Mouse (Mus musculus): ENCODE data around the gene Sox6. TPM values are rescaled to one million over a fixed set of nuclear protein-coding genes. Genes with fewer than 3 reads are reported as not detected.

Sox6 gene
- polyA plus RNA-seq, 1 experiment from 2014 or later: 63.2 TPM

DNA sequence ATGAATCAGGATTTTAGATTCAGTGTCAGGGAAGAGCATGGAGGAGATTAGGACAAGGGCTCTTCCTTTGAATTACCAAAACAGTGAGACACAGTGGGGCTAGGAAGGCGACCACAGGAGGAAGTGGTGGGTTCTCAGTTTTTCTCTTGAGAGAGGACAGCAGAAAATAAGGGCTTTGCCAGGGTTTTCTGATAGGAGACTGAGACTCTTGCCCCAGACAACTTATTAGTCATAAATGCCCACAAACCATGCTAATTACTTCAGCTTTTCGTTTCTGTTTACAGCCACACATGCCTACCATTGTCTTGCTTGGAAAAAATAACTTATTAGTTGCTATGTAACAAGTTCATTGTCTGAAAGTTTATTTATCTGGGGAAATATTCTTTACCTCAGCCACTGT, 507.4 kb downstream of the Sox6 start:
- Histone ChIP-seq H3K9ac (replicated peaks) (no peak overlapping the region), H3K9me3 (no peaks in the 10 kb centered on the region), H3K4me2 (replicated peaks) (no peak overlapping the region), H3K36me3 (no peaks in the 10 kb centered on the region), H3K27ac (replicated peaks) (no peak overlapping the region), H3K27me3 (no peaks in the 10 kb centered on the region), H3K4me1 (peaks cover 2% of the 10 kb centered on the region; the same call in 1 of the 2 replicates), H3K4me3 (no peak overlapping the region)
- WGBS: 69% methylated on average over 2 of the region's 2 CpGs
- ATAC-seq (ENCODE audit: low FRiP score, low read depth): no peak

DNA sequence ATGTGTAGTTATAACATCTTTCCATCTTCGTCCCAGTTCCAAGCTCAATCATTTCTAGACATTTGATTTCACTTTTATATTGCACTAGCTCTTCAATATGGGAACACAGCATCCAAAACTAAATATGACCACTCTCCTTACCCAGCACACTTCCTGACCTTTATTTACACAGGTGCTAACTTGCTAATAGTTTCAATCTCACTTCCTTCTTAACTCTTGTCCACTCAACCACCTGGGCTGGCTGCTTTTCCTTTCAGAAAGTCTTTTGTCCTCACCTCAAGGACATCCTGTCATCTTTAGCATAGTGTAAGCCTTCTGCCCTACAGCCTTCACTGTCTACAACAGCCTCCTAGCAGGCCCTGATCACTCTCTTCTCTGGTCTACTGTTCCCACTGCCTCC, 520.9 kb downstream of the Sox6 start:
- Histone ChIP-seq H3K4me3 (no peak overlapping the region), H3K4me2 (replicated peaks) (no peak overlapping the region), H3K4me1 (no peaks in the 10 kb centered on the region; the same call in 1 of the 2 replicates), H3K27me3 (no peaks in the 10 kb centered on the region), H3K9me3 (no peaks in the 10 kb centered on the region), H3K36me3 (no peaks in the 10 kb centered on the region), H3K27ac (replicated peaks) (no peak overlapping the region), H3K9ac (replicated peaks) (no peak overlapping the region)
- ATAC-seq (ENCODE audit: low FRiP score, low read depth): no peak
- WGBS: 91% methylated on average over 1 of the region's 1 CpGs

DNA sequence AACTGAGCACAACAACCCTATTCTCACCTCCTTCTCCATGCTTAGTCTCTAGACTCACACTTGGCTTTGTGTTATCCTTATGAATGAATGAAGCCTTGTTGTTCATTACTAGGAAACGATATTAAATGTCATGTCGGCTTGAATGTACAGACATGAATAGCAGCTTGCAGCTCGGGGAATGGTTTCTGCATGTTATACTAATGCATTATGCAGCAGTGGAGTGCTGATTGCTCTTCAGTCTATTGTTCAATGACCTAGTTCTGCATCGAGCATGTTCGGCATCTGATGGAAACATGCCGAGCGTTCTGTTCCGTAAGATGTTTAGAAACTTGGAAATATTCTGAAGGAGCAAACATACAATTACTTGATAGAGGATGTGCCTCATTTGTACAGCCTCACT, 524.9 kb downstream of the Sox6 start:
- H3K27me3 ChIP-seq: no peaks in the 10 kb centered on the region
- no peak overlapping the region for H3K27ac ChIP-seq (replicated peaks)
- H3K4me1 ChIP-seq: peaks cover 4% of the 10 kb centered on the region; the same call in 1 of the 2 replicates
- H3K9ac ChIP-seq (replicated peaks): no peak overlapping the region
- no peak for ATAC-seq (ENCODE audit: low FRiP score, low read depth)
- no peaks in the 10 kb centered on the region for H3K36me3 ChIP-seq
- no peaks in the 10 kb centered on the region for H3K9me3 ChIP-seq
- H3K4me3 ChIP-seq: no peak overlapping the region
- WGBS: 59% methylated on average over 8 of the region's 8 CpGs
- H3K4me2 ChIP-seq (replicated peaks): no peak overlapping the region

DNA sequence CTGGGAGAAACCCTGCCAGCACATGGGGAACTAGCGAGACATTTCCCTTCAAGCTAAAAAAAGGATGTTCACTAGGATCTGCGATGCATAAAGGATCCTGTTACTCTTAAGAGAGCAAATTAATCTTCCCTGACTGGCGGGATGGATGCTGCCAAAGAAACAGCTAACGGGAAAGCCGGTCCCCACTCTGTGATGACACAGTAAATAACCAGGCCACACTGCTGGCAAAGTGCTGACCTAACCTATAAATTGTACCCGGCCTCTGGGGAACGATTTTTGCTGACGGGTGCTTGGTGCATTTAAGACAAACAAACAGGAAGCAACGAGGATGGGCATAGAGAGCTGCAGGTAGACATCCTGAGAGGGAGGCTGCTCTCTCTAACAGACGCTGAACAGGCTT, 526.8 kb downstream of the Sox6 start:
- no peak for ATAC-seq (ENCODE audit: low FRiP score, low read depth)
- Histone ChIP-seq H3K36me3 (no peaks in the 10 kb centered on the region), H3K9me3 (no peaks in the 10 kb centered on the region), H3K4me1 (peaks cover 5% of the 10 kb centered on the region; the same call in 1 of the 2 replicates), H3K27ac (replicated peaks) (no peak overlapping the region), H3K27me3 (no peaks in the 10 kb centered on the region), H3K4me2 (replicated peaks) (no peak overlapping the region), H3K4me3 (no peak overlapping the region), H3K9ac (replicated peaks) (no peak overlapping the region)
- 69% methylated on average over 10 of the region's 10 CpGs for WGBS

DNA sequence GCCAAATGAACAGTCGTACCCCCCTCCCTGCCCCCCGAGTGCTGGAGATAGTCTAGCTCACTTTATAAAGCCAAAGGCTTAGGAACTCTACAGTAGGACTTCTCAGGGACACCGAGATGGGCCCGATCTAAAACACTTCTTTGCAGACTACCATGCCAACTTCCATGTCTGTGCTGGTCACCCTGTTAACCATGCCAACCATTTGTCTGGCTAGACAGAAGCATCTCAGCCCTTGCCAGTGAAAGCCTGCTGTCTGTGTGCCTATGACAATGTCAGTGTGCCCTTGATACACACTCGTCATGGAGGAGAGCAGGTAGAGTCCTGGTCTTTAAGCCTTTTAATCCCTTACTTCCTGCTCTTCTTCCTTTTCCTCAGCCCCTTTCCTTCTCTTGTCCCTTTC, 527.5 kb downstream of the Sox6 start:
- Histone ChIP-seq H3K4me1 (peaks cover 5% of the 10 kb centered on the region; the same call in 1 of the 2 replicates), H3K9ac (replicated peaks) (no peak overlapping the region), H3K9me3 (no peaks in the 10 kb centered on the region), H3K36me3 (no peaks in the 10 kb centered on the region), H3K27me3 (no peaks in the 10 kb centered on the region), H3K4me3 (no peak overlapping the region), H3K27ac (replicated peaks) (no peak overlapping the region), H3K4me2 (replicated peaks) (no peak overlapping the region)
- no peak for ATAC-seq (ENCODE audit: low FRiP score, low read depth)
- WGBS: 86% methylated on average over 5 of the region's 5 CpGs

DNA sequence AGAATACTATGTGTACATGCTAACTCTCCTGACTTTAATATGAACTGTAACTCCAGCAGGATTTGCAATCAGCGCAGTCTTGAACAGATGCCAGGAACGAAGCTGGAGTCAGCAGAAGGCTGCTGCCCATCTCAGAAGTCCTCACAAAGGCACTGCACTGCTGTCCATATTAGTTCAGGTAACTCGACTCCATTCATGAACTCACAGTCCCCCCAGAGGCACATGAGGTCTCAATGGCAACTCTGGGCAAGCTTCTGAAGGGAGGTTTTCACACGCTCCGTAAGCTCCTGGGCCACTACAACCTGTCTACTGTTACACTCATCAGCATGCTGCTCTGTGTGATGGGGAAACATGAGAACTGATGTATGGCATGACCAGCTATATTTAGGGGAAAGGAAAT, 528.6 kb downstream of the Sox6 start:
- Histone ChIP-seq H3K4me2 (replicated peaks) (no peak overlapping the region), H3K9me3 (no peaks in the 10 kb centered on the region), H3K9ac (replicated peaks) (no peak overlapping the region), H3K36me3 (no peaks in the 10 kb centered on the region), H3K27ac (replicated peaks) (no peak overlapping the region), H3K4me1 (peaks cover 5% of the 10 kb centered on the region; the same call in 1 of the 2 replicates), H3K4me3 (no peak overlapping the region), H3K27me3 (no peaks in the 10 kb centered on the region)
- ATAC-seq (ENCODE audit: low FRiP score, low read depth): no peak
- WGBS: 77% methylated on average over 5 of the region's 5 CpGs

DNA sequence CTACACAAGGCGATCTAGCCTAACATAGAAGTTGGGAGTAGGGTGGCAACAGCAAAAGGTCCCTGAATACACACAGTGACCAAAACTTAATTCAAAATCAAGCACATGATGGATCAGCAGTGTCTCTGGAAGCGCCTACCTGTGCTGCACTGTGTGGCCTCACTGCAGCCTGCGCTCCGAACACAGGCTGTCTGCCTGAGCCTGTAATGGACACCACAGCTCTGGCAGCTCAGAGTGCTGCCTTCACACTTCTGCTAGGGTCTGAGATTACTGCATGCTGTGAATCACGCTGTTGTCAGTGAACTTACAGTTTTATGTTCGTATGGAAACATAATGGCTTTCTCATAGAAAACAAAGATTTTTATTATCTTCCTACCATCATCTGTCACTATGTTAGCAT, 532.2 kb downstream of the Sox6 start:
- Histone ChIP-seq H3K9ac (replicated peaks) (no peak overlapping the region), H3K27ac (replicated peaks) (no peak overlapping the region)
- WGBS: 89% methylated on average over 6 of the region's 6 CpGs

DNA sequence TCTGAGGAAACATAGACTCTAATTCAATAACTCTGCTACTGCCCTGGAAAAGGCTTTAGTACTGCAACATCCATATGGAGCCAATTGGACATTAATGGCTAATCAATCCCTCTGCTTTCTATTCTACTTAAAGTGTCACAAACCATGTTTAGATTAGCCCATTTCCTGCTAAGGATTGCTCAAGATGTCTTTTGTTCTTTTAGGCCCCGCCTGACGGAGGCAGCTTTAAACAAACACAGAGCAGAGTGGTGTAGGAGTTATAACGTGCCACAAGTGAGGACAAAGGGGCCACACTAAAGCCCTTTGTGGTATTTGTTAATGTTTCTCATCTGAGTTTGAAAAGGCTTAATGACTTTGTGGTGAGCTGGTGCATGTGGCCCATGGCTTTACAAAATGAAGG, 537.1 kb downstream of the Sox6 start:
- Histone ChIP-seq H3K9ac (replicated peaks) (no peak overlapping the region), H3K27ac (replicated peaks) (no peak overlapping the region), H3K4me3 (no peak overlapping the region), H3K4me2 (replicated peaks) (no peak overlapping the region), H3K9me3 (no peaks in the 10 kb centered on the region), H3K4me1 (peaks cover 18% of the 10 kb centered on the region), H3K36me3 (no peaks in the 10 kb centered on the region), H3K27me3 (peaks cover 9% of the 10 kb centered on the region; the same call in 1 of the 2 replicates)
- no peak for ATAC-seq (ENCODE audit: low FRiP score, low read depth)
- 5% methylated on average over 3 of the region's 3 CpGs for WGBS

More for the DNA sequence above, 532.2 kb downstream of the Sox6 start:
- ATAC-seq (ENCODE audit: low FRiP score, low read depth): no peak
- no peaks in the 10 kb centered on the region for H3K9me3 ChIP-seq
- no peaks in the 10 kb centered on the region for H3K36me3 ChIP-seq
- H3K4me2 ChIP-seq (replicated peaks): no peak overlapping the region
- 0 out of 2 replicates have a peak, but pooled peaks cover 6% of the 10 kb centered on the region for H3K27me3 ChIP-seq
- peaks cover 19% of the 10 kb centered on the region for H3K4me1 ChIP-seq
- no peak overlapping the region for H3K4me3 ChIP-seq

DNA sequence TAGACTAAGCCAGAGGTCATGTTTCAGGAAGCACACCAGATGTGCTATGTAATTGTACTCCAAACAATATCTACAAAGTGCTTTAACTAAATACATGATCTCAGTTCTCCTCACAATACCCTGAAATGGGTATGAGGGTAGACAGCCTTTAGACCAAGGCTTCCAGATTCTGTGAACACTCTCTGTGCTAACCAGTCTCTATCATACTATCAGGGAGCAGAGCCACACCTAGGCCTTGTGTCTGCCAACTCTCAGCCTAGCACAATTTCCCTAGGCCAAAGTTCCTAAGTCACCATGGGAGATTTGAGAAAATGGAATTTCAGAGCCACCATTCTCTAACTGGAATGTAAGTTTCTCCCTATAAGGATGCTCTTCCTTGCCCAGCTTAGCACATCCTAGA, 537.8 kb downstream of the Sox6 start:
- peaks cover 9% of the 10 kb centered on the region; the same call in 1 of the 2 replicates for H3K27me3 ChIP-seq
- H3K4me3 ChIP-seq: no peak overlapping the region
- no peak for ATAC-seq (ENCODE audit: low FRiP score, low read depth)
- no peaks in the 10 kb centered on the region for H3K9me3 ChIP-seq
- no peak overlapping the region for H3K27ac ChIP-seq (replicated peaks)
- no peak overlapping the region for H3K9ac ChIP-seq (replicated peaks)
- no peak overlapping the region for H3K4me2 ChIP-seq (replicated peaks)
- peaks cover 18% of the 10 kb centered on the region for H3K4me1 ChIP-seq
- no peaks in the 10 kb centered on the region for H3K36me3 ChIP-seq

DNA sequence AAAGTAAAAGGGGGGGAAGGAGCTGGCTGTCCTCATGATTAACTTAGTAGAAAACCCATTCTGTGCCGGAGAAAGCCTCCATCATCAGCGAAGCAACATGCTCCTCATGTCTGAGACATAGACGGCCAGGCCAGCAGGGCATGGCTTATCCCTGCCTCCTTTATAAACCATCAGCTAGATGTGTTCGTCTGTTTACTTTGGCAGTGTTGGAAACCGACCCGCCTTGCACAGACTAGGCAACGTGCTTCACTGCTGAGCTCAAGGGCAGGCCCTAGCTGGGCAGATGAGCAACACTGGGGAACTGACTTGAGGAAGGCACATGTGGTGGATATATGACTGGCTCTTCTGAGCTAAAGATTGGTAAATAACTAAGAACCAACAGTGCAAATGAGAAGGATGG, 538.4 kb downstream of the Sox6 start:
- Histone ChIP-seq H3K9ac (replicated peaks) (no peak overlapping the region), H3K27me3 (peaks cover 9% of the 10 kb centered on the region; the same call in 1 of the 2 replicates), H3K4me3 (no peak overlapping the region), H3K27ac (replicated peaks) (no peak overlapping the region), H3K4me1 (peaks cover 18% of the 10 kb centered on the region), H3K4me2 (replicated peaks) (no peak overlapping the region), H3K9me3 (no peaks in the 10 kb centered on the region), H3K36me3 (no peaks in the 10 kb centered on the region)
- 57% methylated on average over 7 of the region's 7 CpGs for WGBS
- no peak for ATAC-seq (ENCODE audit: low FRiP score, low read depth)

DNA sequence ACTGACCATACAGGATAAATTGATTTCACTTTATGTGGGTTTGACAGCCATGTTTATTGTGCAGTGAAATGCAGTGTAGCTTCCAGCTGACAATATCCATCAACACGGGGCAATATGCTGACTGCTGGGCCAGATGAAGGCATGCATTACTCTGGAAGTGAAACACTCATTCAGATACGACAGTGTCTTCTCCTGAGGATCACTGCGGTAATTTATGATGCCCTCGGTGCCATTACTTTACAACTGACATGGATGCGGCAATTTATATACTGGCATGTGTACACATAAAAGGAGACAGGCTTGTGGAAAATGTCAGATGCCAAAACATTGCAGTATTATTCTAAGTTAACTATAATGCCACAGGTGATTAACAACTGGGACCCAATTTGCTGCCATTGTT, 546.9 kb downstream of the Sox6 start:
- Histone ChIP-seq H3K9me3 (no peaks in the 10 kb centered on the region), H3K4me2 (replicated peaks) (no peak overlapping the region), H3K27me3 (no peaks in the 10 kb centered on the region), H3K27ac (replicated peaks) (no peak overlapping the region), H3K36me3 (no peaks in the 10 kb centered on the region), H3K4me1 (peaks cover 3% of the 10 kb centered on the region; the same call in 1 of the 2 replicates), H3K4me3 (no peak overlapping the region), H3K9ac (replicated peaks) (no peak overlapping the region)
- no peak for ATAC-seq (ENCODE audit: low FRiP score, low read depth)
- WGBS: 90% methylated on average over 5 of the region's 5 CpGs

DNA sequence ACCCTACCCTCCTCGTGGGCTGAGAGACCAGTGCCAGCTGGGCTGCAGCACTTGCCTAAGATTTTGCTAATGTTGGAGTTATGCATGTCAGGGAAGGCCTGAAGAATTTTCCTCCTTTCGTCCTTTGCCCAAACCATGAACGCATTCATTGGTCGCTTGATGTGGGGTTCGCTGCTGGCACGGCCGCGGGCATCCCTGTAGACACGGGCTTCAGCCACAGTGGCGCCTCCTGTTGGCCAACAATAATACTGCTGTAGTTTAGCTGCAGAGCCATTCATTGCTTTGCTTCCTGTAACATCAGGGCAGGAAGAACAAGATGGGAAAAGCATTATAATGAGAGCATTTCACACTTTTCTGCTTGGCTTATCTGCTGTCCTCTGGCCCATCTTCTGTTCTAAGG, 549.0 kb downstream of the Sox6 start:
- 61% methylated on average over 10 of the region's 10 CpGs for WGBS
- no peak overlapping the region for H3K4me3 ChIP-seq
- H3K4me1 ChIP-seq: peaks cover 3% of the 10 kb centered on the region; the same call in 1 of the 2 replicates
- H3K27me3 ChIP-seq: no peaks in the 10 kb centered on the region
- H3K9me3 ChIP-seq: no peaks in the 10 kb centered on the region
- no peak for ATAC-seq (ENCODE audit: low FRiP score, low read depth)
- no peak overlapping the region for H3K4me2 ChIP-seq (replicated peaks)
- no peak overlapping the region for H3K9ac ChIP-seq (replicated peaks)
- no peak overlapping the region for H3K27ac ChIP-seq (replicated peaks)
- H3K36me3 ChIP-seq: no peaks in the 10 kb centered on the region

DNA sequence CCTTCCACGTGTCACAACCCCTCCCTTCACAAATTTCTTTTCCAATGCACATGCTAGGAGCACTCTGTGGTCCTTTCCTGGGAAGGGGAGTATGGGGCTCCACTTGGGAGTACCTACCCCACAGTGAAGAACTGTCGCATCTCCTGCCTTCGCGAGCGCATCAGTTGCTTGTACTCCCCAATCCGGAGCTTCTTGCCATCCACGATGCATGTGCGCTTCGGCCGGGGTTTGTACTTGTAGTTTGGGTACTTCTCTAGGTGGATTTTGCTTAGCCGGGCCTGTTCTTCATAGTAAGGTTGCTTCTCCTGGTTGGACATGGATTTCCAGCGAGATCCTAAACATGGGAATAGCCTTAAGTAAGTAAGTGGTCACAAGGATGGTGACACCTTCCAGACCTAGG, 552.2 kb downstream of the Sox6 start:
- Histone ChIP-seq H3K4me1 (no peaks in the 10 kb centered on the region), H3K27me3 (no peaks in the 10 kb centered on the region), H3K36me3 (no peaks in the 10 kb centered on the region), H3K9ac (replicated peaks) (no peak overlapping the region), H3K4me3 (no peak overlapping the region), H3K4me2 (replicated peaks) (no peak overlapping the region), H3K9me3 (no peaks in the 10 kb centered on the region), H3K27ac (replicated peaks) (no peak overlapping the region)
- 91% methylated on average over 12 of the region's 12 CpGs for WGBS
- ATAC-seq (ENCODE audit: low FRiP score, low read depth): no peak
